Mouse (Mus musculus) embryonic facial prominence, embryonic 11.5 days (tissue): ENCODE results near the gene Trmt10a. TPM values are rescaled to one million over a fixed set of nuclear protein-coding genes. Genes with fewer than 3 reads are reported as not detected.
"Not testable (repeated sequence)": the region's sequence is repeated elsewhere in the genome, so short reads cannot be mapped to it uniquely, and the experiment has no call there.

Experiments
- ATAC-seq: fragments of 200-750 bp; cut with Nextera tagmentation; replicated peaks from 2 replicates; pipeline ENCODE4 v1.8.0; 2017; ENCODE audit warnings: low read depth; ENCODE audit not compliant: insufficient number of reproducible peaks, low FRiP score, low TSS enrichment
- DNase-seq: peaks from one replicate; pipeline ENCODE4 v3.0.0-alpha.2; 2015; ENCODE audit warnings: low spot score
- H3K27ac ChIP-seq: fragments of 300-500 bp; sonication (generic); replicated peaks from 2 replicates; pipeline ENCODE4 v1.5.1; 2014; ENCODE audit warnings: mild to moderate bottlenecking, low read depth, low read length, control low read depth
- H3K27me3 ChIP-seq: fragments of 300-500 bp; sonication (generic); 2 replicates; pipeline ENCODE4 v1.6.1; 2014; ENCODE audit warnings: mild to moderate bottlenecking, low read length, moderate library complexity, mixed read lengths; ENCODE audit not compliant: control insufficient read depth, insufficient read depth
- H3K36me3 ChIP-seq: fragments of 300-500 bp; sonication (generic); replicated peaks from 2 replicates; pipeline ENCODE4 v1.6.1; 2014; ENCODE audit warnings: low read depth, mild to moderate bottlenecking, low read length, moderate library complexity, mixed read lengths; ENCODE audit not compliant: control insufficient read depth, insufficient read depth
- H3K4me1 ChIP-seq: fragments of 300-500 bp; sonication (generic); 2 replicates; pipeline ENCODE4 v1.6.1; 2014; ENCODE audit warnings: low read length, mixed read lengths; ENCODE audit not compliant: control insufficient read depth, insufficient read depth
- H3K4me2 ChIP-seq: fragments of 300-500 bp; sonication (generic); 2 replicates; pipeline ENCODE4 v1.6.1; 2014; ENCODE audit warnings: low read depth, mild to moderate bottlenecking, control low read depth, low read length, moderate library complexity
- H3K4me3 ChIP-seq: fragments of 300-500 bp; sonication (generic); 2 replicates; pipeline ENCODE4 v1.5.1; 2014; ENCODE audit warnings: low read depth, low read length, control low read depth
- H3K9ac ChIP-seq: fragments of 300-500 bp; sonication (generic); replicated peaks from 2 replicates; pipeline ENCODE4 v1.6.1; 2014; ENCODE audit warnings: mild to moderate bottlenecking, control low read depth, low read length
- H3K9me3 ChIP-seq: fragments of 300-500 bp; sonication (generic); replicated peaks from 2 replicates; pipeline ENCODE4 v1.6.1; 2016; ENCODE audit warnings: mild to moderate bottlenecking, low read length, inconsistent platforms, mixed read lengths; ENCODE audit not compliant: control insufficient read depth
- WGBS: fragments of 180-500 bp; shearing (Covaris S2); extraction: QIAGEN DNeasy Blood & Tissue Kit; methylation state at CpG from one replicate; pipeline ENCODE4 v1.1.7; 2014; 5-methylcytosine and 5-hydroxymethylcytosine counted together
- polyA plus RNA-seq: library from polyadenylated mRNA; unstranded; fragments of >200 nt; fragmentation: Nextera tagmentation; extraction: Ambion mirVana; gene quantifications from 2 replicates; pipeline ENCODE4 v1.2.1, GENCODE M21; 2014

The Trmt10a gene
- polyA plus RNA-seq, 1 experiment from 2014 or later: 17.2 TPM

DNA sequence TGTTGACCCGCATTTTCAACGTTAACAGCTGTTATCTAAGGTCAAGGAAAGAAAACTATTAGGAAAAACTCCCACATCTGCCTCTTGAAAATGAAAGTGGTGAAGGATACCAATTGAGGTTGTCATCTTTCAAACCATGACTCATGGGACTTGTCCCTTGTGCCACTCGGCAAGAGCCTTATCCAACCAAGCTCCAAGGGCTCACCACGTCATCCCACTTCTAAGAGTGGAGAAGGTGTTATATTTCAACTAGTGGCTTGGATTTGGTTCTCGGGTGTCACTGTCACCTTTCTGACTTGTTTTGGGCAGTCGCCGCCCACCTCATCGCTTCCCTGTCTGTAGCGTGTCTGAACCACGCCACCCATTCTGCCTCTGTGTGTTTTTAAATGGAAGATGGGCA lies 19.4 kb upstream of the Trmt10a start:
- ATAC-seq (no peak), DNase-seq (no peak)
- Histone ChIP-seq H3K4me3 (no peak overlapping the region), H3K27ac (no peak overlapping the region), H3K9ac (no peak overlapping the region), H3K4me2 (no peak overlapping the region), H3K4me1 (no peaks in the 10 kb centered on the region), H3K27me3 (no peaks in the 10 kb centered on the region), H3K9me3 (no peaks in the 10 kb centered on the region), H3K36me3 (no peaks in the 10 kb centered on the region)
- 77% methylated on average over 10 of the region's 10 CpGs for WGBS

DNA sequence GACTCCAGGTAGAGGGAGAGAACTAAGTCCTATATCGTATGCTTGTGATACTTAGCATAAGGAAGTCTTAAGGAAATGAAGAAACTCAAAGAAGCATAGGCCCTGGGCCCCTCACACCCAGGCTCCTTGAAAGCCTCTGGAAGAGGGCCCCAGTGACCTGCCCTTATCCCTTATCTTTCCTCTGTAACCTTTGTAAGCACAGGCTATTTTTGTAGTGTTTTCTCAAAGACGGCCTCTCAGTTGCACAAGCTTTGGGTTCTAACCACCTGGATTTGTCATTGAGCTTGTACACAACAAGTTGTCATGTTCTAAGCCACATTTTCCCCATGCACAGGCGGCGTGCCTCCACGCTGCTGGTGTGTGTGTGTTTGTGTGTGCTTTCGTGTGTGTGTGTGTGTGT lies 14.1 kb upstream of the Trmt10a start:
- H3K27ac ChIP-seq: no peak overlapping the region
- no peaks in the 10 kb centered on the region for H3K9me3 ChIP-seq
- no peak for ATAC-seq
- H3K4me1 ChIP-seq: no peaks in the 10 kb centered on the region
- DNase-seq: no peak
- WGBS: 89% methylated on average over 6 of the region's 6 CpGs
- H3K4me3 ChIP-seq: no peak overlapping the region
- H3K27me3 ChIP-seq: no peaks in the 10 kb centered on the region
- no peaks in the 10 kb centered on the region for H3K36me3 ChIP-seq
- H3K9ac ChIP-seq: no peak overlapping the region
- no peak overlapping the region for H3K4me2 ChIP-seq

DNA sequence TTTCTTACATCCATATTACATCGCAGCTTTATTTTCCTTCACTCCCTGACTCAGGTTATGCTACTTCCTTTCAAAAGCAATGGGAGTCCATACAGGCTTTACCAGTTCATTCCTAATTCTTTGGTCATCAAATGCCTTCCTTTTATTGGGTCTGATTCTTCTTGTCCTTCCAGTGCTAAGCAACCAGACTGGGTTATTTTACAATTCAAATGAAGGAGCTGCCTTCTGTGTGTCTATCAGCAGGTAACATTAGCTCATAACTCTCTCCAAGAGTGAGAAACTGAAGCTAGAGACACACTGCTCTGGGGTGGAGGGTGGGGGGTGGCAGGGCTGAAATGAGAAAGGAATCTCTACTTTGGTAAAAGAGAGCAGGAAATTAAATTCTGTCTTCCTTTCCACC lies 12.6 kb upstream of the Trmt10a start:
- Histone ChIP-seq H3K4me1 (no peaks in the 10 kb centered on the region), H3K9ac (no peak overlapping the region), H3K36me3 (no peaks in the 10 kb centered on the region), H3K27me3 (no peaks in the 10 kb centered on the region), H3K27ac (no peak overlapping the region), H3K4me2 (no peak overlapping the region), H3K4me3 (no peak overlapping the region), H3K9me3 (no peaks in the 10 kb centered on the region)
- DNase-seq (no peak), ATAC-seq (no peak)
- WGBS: 71% methylated on average over 1 of the region's 1 CpGs

DNA sequence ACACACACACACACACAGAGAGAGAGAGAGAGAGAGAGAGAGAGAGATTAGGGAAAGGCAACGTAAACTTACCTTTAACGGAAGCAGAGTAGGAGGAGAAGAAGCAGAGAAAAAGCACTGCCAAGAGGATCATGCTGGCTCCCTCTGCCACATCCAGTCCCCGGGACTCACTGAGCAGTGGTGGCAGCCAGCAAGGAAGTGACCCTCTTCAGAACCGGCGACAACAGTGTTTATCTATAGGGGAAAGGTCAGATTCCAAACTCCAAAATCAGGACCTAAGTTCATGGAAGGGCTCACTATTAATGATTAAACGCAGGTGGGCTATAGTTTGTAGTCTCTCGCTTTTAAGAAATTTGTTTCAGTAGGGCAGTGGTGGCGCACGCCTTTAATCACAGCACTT lies 12.1 kb upstream of the Trmt10a start:
- H3K27ac ChIP-seq: no peak overlapping the region
- H3K9me3 ChIP-seq: no peaks in the 10 kb centered on the region
- H3K27me3 ChIP-seq: no peaks in the 10 kb centered on the region
- WGBS: 55% methylated on average over 9 of the region's 9 CpGs
- no peak for ATAC-seq
- no peak overlapping the region for H3K4me3 ChIP-seq
- H3K36me3 ChIP-seq: no peaks in the 10 kb centered on the region
- no peaks in the 10 kb centered on the region for H3K4me1 ChIP-seq
- H3K9ac ChIP-seq: no peak overlapping the region
- no peak overlapping the region for H3K4me2 ChIP-seq
- DNase-seq: no peak

DNA sequence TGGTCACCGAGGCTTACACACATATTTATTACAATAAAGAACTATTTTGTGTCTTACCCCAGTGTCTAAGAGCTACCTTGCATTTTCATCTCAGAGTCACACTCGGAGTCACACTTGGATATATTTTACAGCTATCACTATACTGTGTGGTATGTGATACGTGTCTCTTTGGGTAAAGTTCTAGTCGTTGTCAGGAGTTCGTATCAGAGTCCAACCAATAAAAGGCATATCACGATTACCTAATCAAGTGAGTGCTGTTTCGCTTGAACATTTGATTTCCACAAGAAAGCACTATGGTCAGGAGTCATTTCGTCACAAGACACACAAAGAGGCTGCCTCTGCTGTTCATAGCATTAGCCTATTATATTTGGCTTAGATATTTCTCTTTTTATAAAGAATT lies 9.8 kb upstream of the Trmt10a start:
- no peaks in the 10 kb centered on the region for H3K4me1 ChIP-seq
- 88% methylated on average over 8 of the region's 8 CpGs for WGBS
- H3K36me3 ChIP-seq: no peaks in the 10 kb centered on the region
- no peak overlapping the region for H3K4me2 ChIP-seq
- no peak overlapping the region for H3K27ac ChIP-seq
- H3K4me3 ChIP-seq: no peak overlapping the region
- ATAC-seq (no peak), DNase-seq (no peak)
- no peaks in the 10 kb centered on the region for H3K9me3 ChIP-seq
- H3K9ac ChIP-seq: no peak overlapping the region
- H3K27me3 ChIP-seq: no peaks in the 10 kb centered on the region

DNA sequence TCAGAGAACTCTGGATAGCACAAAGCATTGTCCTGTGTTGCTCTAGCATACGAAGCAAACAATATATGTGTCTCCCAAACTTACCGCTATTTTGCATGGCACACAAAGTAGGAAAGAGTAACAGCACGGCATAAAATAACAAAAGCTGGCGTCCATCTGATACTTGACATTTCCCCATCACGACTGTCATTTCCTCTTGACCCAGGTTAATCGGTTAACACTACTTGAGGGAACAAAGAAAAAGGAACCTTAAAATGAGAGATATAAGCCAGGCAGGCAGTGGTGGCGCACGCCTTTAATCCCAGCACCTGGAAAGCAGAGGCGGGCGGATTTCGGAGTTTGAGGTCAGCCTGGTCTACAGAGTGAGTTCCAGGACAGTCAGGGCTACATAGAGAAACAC lies 9.3 kb upstream of the Trmt10a start:
- Histone ChIP-seq H3K4me3 (no peak overlapping the region), H3K4me2 (no peak overlapping the region), H3K9ac (no peak overlapping the region), H3K9me3 (no peaks in the 10 kb centered on the region), H3K27ac (no peak overlapping the region), H3K36me3 (no peaks in the 10 kb centered on the region), H3K27me3 (no peaks in the 10 kb centered on the region), H3K4me1 (no peaks in the 10 kb centered on the region)
- WGBS: 87% methylated on average over 11 of the region's 11 CpGs
- ATAC-seq (no peak), DNase-seq (no peak)

DNA sequence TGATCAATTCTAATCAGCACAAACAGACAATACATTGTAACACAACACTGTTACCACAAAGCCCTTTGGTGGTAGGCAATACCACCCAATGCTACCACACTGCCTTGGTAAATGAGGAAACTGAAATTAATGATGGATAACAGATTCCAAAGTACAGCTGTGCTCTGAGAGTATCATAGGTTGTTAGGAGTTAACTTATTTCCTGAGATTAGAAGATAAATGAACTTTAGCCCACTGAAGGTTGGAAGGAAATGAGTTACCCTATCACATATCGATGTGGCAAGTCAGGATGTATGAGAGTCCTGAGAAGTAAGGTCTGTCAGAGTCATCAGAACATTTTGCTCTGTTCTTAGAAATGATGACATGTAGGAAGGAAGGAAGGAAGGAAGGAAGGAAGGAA lies 8.7 kb upstream of the Trmt10a start:
- Histone ChIP-seq H3K36me3 (no peaks in the 10 kb centered on the region), H3K27ac (no peak overlapping the region), H3K4me1 (no peaks in the 10 kb centered on the region), H3K9ac (no peak overlapping the region), H3K4me3 (no peak overlapping the region), H3K9me3 (no peaks in the 10 kb centered on the region), H3K27me3 (no peaks in the 10 kb centered on the region), H3K4me2 (no peak overlapping the region)
- ATAC-seq (no peak), DNase-seq (no peak)
- 85% methylated on average over 1 of the region's 1 CpGs for WGBS

DNA sequence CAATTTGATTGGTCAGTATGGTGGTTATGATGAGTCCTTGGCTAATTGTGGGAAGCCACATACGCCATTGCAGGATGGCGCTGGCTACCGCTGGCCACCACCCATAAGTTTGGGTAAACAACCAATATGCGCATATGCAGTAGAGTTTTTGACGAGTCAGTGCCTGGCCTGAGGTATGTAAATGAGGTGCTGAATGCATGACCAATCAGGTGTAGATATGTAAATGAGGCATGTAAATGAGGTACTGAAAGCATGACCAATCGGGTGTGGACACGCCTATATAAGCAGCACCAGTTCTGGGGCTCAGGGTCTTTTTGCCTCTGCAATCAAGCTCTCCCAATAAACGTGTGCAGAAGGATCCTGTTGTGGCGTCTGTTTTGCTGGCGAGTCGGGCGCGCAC lies 5.1 kb upstream of the Trmt10a start:
- WGBS: 95% methylated on average over 13 of the region's 13 CpGs
- H3K9me3 ChIP-seq, H3K9ac ChIP-seq, H3K4me2 ChIP-seq, ATAC-seq, H3K36me3 ChIP-seq, H3K4me1 ChIP-seq, H3K27me3 ChIP-seq, H3K4me3 ChIP-seq, DNase-seq, H3K27ac ChIP-seq: not testable (repeated sequence)

DNA sequence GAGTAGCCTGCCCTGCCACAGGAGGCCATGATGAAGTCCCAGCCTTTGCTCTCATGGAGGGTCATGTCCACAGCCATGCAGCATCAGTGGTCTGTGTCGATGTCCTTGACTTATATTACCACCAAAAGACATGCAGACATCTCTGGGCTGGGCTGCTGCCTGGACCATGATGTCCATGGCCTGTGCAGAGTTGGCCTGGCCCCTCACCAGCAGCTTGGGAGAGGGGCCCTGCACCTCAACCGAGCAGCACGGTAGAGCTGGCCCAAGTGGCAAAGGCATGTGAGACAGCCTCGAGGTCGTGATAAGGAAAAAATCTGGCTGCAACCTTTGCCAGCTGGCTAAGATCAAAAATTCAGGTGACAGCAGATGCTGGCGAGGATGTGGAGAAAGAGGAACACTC lies 3.6 kb upstream of the Trmt10a start:
- no peaks in the 10 kb centered on the region for H3K4me1 ChIP-seq
- no peak overlapping the region for H3K9ac ChIP-seq
- H3K27ac ChIP-seq: no peak overlapping the region
- H3K9me3 ChIP-seq: no peaks in the 10 kb centered on the region
- ATAC-seq (no peak), DNase-seq (no peak)
- H3K4me3 ChIP-seq: no peak overlapping the region
- H3K27me3 ChIP-seq: no peaks in the 10 kb centered on the region
- no peaks in the 10 kb centered on the region for H3K36me3 ChIP-seq
- no peak overlapping the region for H3K4me2 ChIP-seq
- WGBS: 94% methylated on average over 6 of the region's 6 CpGs
